Mouse (Mus musculus) testis, adult 2 months (tissue): ENCODE results near the gene Chst11. TPM values are rescaled to one million over a fixed set of nuclear protein-coding genes. Genes with fewer than 3 reads are reported as not detected.

Experiments used
- H3K27ac ChIP-seq: fragments of 200-500 bp; 2 replicates; pipeline ENCODE4 v1.5.1; 2012; ENCODE audit warnings: low read depth, low read length; ENCODE audit not compliant: control insufficient read depth, insufficient read depth
- H3K27me3 ChIP-seq: fragments of 200-500 bp; 2 replicates; pipeline ENCODE4 v1.6.1; 2012; ENCODE audit warnings: mild to moderate bottlenecking, low read length, moderate library complexity; ENCODE audit not compliant: control insufficient read depth, insufficient read depth
- H3K36me3 ChIP-seq: fragments of 200-500 bp; 2 replicates; pipeline ENCODE4 v1.6.1; 2012; ENCODE audit warnings: mild to moderate bottlenecking, low read length; ENCODE audit not compliant: control insufficient read depth, insufficient read depth
- H3K4me1 ChIP-seq: fragments of 200-500 bp; 2 replicates; pipeline ENCODE4 v1.6.1; 2012; ENCODE audit warnings: low read length; ENCODE audit not compliant: control insufficient read depth, insufficient read depth
- H3K4me3 ChIP-seq: fragments of 200-500 bp; 2 replicates; pipeline ENCODE4 v1.5.1; 2012; ENCODE audit warnings: low read depth, mild to moderate bottlenecking, low read length, moderate library complexity, mixed read lengths; ENCODE audit not compliant: control insufficient read depth
- CTCF ChIP-seq: fragments of 200-500 bp; IDR thresholded peaks from 2 replicates; pipeline ENCODE4 v1.5.1; 2012; ENCODE audit warnings: low read depth, mild to moderate bottlenecking, inconsistent platforms, low read length, moderate library complexity; ENCODE audit not compliant: control insufficient read depth, insufficient read depth, insufficient replicate concordance
- POLR2A ChIP-seq: fragments of 200-500 bp; IDR thresholded peaks from 2 replicates; pipeline ENCODE4 v1.6.1; 2012; ENCODE audit warnings: low read depth, mild to moderate bottlenecking, inconsistent platforms, low read length, moderate library complexity; ENCODE audit not compliant: control insufficient read depth
- polyA plus RNA-seq: library from polyadenylated mRNA; depleted of rRNA; stranded (reverse); fragments of >200 nt; gene quantifications from 2 replicates; pipeline ENCODE4 v1.2.3, GENCODE M21; 2012; rRNA removed

The Chst11 gene
- polyA plus RNA-seq: 0.67 and 1.1 TPM in 2 replicates

DNA sequence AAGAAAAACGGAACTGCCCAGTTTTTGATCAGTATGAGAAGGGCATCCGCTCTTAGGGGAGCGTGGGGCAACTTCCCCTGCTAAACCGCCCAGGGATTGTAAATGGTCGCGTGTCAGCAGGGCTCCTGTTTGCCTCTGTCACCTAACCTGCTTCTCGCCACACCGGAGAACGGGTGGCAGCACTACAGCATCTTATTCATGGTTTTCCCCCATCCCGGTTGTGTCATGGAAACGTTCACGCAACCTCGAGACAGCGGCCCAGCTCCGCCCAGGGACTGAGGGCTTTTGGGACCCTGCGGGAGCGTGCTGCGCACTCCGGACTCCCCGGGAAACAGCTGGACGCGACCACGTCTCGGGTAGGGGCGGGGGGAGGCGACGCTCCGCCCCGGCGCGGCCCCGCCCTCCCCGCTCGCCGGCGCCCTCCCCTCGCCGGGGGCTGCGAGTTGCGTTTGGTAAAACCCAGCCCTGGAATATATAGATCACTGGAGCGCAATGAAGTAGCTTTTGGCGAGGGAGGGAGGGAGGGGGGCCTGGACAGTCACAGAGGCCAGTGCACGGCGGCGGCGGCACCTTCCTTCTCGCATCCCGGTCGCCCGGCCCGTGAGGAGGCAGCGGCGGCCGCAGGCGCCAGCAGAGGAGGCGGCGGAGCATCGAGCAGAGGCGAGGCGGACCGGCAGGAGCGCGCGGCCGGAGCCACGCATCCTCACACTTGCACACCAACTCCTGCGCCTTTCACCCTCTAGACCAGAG is at the start of gene Chst11:
Chst11 (plus strand) TSS at position 549 of the 750 bp plus-strand sequence.
- TF ChIP-seq POLR2A: no peak
- TF ChIP-seq CTCF: no peak
- H3K27me3 ChIP-seq: no peaks in the 10 kb centered on the region

DNA sequence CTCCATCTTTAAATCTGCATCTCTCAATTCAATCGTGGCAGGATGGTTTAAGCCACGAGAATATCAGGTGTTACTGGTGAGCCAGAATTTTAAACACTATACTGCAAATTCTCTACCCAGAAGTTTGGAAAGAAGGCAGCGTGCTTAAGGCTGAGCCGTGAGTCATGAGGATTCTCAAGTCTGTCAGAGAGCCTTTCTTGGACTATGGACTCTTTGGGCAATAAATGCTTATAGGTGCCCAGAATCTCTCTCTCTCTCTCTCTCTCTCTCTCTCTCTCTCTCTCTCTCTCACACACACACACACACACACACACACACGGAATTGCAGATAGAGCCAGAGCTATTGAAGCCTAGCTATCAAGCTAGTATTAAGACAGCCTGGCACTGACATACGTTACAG is 49.5 kb upstream of the Chst11 start:
- H3K27ac ChIP-seq: no peak overlapping the region
- H3K36me3 ChIP-seq: no peaks in the 10 kb centered on the region
- H3K4me3 ChIP-seq: no peak overlapping the region
- H3K27me3 ChIP-seq: no peaks in the 10 kb centered on the region
- TF ChIP-seq CTCF (no peak), POLR2A (no peak)
- H3K4me1 ChIP-seq: peaks cover 11% of the 10 kb centered on the region

More for the DNA sequence above, at the start of gene Chst11:
- Histone ChIP-seq H3K4me1 (peaks cover 15% of the 10 kb centered on the region), H3K36me3 (no peaks in the 10 kb centered on the region), H3K4me3 (peak within 1 kb of the TSS; percentile 76), H3K27ac (no peak within 1 kb of the TSS)

DNA sequence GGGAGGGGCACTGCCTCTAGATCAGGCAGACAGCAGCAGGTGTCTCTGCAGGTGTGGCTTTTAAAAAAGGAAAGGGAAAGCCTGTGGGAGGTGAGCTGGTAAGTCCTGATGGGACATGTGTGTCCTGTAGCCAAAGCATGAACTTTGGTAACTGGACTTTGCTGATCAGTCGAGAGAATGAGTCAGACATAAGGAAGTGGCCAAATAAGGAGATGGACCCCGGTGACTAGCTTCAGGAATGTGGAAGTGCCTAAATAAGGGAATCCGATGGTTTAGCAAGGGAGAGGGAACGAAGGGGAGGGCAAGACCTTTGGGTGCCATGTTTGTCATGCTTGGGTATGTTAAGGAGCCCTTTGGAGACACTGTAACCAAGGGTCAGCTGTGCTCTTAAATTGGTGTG is 31.9 kb upstream of the Chst11 start:
- Histone ChIP-seq H3K27me3 (no peaks in the 10 kb centered on the region), H3K27ac (no peak overlapping the region), H3K36me3 (no peaks in the 10 kb centered on the region), H3K4me1 (no peaks in the 10 kb centered on the region; the same call in 1 of the 2 replicates), H3K4me3 (no peak overlapping the region)
- TF ChIP-seq CTCF: no peak
- no peak for TF ChIP-seq POLR2A

DNA sequence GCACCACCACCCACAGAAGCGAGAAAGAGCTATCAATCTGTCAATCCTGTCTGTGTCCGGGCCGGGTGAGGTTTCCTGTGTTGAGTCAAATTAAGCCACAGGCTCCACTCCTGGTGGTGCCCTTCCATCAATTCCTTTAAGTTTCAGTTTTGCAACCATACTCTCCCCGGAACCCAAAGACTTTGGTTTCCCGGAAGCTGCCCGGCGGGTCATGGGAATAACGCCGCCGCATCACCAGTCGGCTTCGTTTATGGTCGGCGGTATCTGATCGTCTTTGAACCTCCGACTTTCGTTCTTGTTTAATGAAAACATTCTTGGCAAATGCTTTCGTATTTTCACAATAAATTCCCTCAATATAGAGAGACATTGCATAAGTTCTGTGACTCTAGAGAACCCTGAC is 30.2 kb upstream of the Chst11 start:
- no peak overlapping the region; the same call in 1 of the 2 replicates for H3K4me3 ChIP-seq
- no peak for TF ChIP-seq CTCF
- H3K27ac ChIP-seq: no peak overlapping the region
- H3K36me3 ChIP-seq: no peaks in the 10 kb centered on the region
- no peaks in the 10 kb centered on the region; the same call in 1 of the 2 replicates for H3K4me1 ChIP-seq
- no peaks in the 10 kb centered on the region for H3K27me3 ChIP-seq

DNA sequence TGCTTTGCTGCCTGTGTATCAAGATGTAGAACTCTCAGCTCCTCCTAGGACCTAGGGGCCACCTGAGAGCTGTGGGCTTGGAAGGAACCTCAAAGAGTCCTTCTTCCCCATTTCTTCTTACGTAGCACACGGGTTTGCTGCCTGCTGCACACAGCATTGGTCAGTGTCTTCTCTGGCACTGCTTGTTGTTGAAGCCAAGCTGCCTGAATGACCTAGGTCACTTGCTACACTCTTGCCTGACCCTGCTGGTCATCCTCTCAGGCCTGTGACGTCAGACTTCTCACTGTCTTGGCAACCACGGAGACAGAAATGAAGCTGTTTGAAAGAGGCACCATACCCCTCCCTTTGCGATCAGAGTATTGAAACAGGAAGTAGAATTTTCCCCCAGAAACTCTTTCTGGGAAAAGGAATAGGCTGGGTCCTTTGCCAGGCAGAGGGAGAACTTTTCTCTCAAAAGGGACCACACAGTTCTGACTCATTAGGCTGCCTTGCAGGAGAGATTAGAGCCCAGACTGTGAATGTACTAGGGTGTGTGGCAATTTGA is 27.0 kb upstream of the Chst11 start:
- no peak overlapping the region for H3K27ac ChIP-seq
- TF ChIP-seq CTCF (no peak), POLR2A (no peak)
- H3K27me3 ChIP-seq: no peaks in the 10 kb centered on the region

DNA sequence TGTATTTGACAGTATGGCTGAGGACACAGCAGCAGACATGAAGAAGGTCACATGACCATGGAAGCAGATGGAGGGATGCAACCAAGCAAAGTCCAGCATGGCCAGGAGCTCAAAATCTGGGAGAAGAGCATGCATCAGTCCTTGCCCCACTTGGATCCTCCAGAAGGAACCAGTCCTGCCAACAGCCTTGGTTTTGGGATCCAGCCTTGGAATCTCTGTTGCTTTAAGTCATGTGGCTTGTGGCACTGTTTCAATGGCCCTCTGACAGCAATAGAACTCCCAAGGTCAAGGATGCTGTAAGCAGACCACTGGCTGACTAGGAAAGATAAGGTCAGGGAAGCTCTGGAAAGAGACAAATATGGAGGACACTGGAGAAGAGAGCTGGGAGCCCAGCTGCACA is 26.0 kb upstream of the Chst11 start:
- Histone ChIP-seq H3K4me1 (no peaks in the 10 kb centered on the region; the same call in 1 of the 2 replicates), H3K4me3 (no peak overlapping the region)

More for the DNA sequence above, 27.0 kb upstream of the Chst11 start:
- Histone ChIP-seq H3K4me1 (no peaks in the 10 kb centered on the region; the same call in 1 of the 2 replicates), H3K36me3 (no peaks in the 10 kb centered on the region), H3K4me3 (no peak overlapping the region; the same call in 1 of the 2 replicates)

DNA sequence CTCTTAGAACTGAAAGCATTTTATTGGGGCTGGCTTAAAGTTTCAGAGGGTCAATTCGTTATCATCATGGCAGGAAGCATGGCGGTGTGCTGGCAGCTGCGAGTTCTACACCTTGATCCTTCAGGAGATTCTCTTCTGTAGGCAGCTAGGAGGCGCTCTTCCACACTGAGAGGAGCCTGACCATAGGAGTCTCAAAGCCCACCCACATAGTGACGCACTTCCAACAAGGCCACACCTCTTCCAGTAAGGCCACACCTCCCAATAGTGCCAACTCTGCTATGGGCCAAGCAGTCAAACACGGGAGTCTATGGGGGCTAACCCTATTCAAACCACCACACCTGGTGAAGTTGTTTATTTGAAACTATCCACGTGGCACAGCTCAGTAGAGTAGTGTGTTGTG is 24.0 kb upstream of the Chst11 start:
- no peaks in the 10 kb centered on the region for H3K4me1 ChIP-seq
- no peaks in the 10 kb centered on the region for H3K36me3 ChIP-seq
- H3K27ac ChIP-seq: no peak overlapping the region
- H3K27me3 ChIP-seq: no peaks in the 10 kb centered on the region
- H3K4me3 ChIP-seq: peak overlapping the region; percentile 63
- TF ChIP-seq POLR2A (no peak), CTCF (peak; percentile 61; the same call in 1 of the 2 replicates)

More for the DNA sequence above, 26.0 kb upstream of the Chst11 start:
- TF ChIP-seq POLR2A: no peak
- TF ChIP-seq CTCF: no peak
- no peaks in the 10 kb centered on the region for H3K27me3 ChIP-seq
- no peaks in the 10 kb centered on the region for H3K36me3 ChIP-seq
- H3K27ac ChIP-seq: no peak overlapping the region
